Mouse (Mus musculus) ES-Bruce4 (cell line): Measurements from ENCODE around the gene Phyh.

Experiments
- CTCF ChIP-seq: IDR thresholded peaks from one replicate; pipeline ENCODE4 v1.8.1; 2011; ENCODE audit warnings: low read depth, low read length
- EP300 ChIP-seq: IDR thresholded peaks from 2 replicates; pipeline ENCODE4 v1.6.1; 2011; ENCODE audit warnings: low read depth, low read length; ENCODE audit not compliant: insufficient read depth

DNA sequence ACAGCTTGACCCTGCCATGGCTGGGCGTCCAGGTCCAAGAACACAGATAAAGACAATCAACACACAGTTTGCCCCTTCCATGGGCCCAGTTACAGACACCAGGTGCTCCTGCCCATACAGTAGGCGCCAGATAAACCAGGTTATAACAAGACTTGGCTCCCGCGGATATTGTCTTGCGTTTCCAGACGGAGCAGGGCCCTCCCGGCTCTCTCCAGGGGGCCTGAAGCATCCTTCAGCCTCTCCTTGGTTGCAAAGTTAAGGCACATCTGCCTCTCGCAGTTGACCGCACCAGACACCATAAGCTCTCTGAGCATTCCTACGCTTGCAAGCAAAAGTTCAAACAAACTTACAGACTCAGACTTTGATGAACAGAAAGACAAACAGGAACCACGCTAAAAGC, 22.0 kb downstream of the Phyh start:
- no peak for TF ChIP-seq CTCF
- no peak for TF ChIP-seq EP300
